Mouse (Mus musculus) hindbrain, embryonic 16.5 days (tissue): ENCODE measurements around the gene Olfr159. TPM values are rescaled to one million over a fixed set of nuclear protein-coding genes. Genes with fewer than 3 reads are reported as not detected.

Experiments used
- ATAC-seq: fragments of 200-750 bp; cut with Nextera tagmentation; 2 replicates; pipeline ENCODE4 v1.8.0; 2017; ENCODE audit warnings: moderate TSS enrichment, moderate library complexity
- H3K27ac ChIP-seq: fragments of 300-500 bp; sonication (generic); 2 replicates; pipeline ENCODE4 v1.5.1; 2014; ENCODE audit warnings: low read depth, mild to moderate bottlenecking, control low read depth, low read length, moderate library complexity
- H3K27me3 ChIP-seq: fragments of 300-500 bp; sonication (generic); replicated peaks from 2 replicates; pipeline ENCODE4 v1.6.1; 2014; ENCODE audit warnings: low read length; ENCODE audit not compliant: control insufficient read depth, insufficient read depth
- H3K36me3 ChIP-seq: fragments of 300-500 bp; sonication (generic); 2 replicates; pipeline ENCODE4 v1.6.1; 2014; ENCODE audit warnings: mild to moderate bottlenecking, low read length, moderate library complexity, mixed read lengths; ENCODE audit not compliant: control insufficient read depth, insufficient read depth
- H3K4me1 ChIP-seq: fragments of 300-500 bp; sonication (generic); 2 replicates; pipeline ENCODE4 v1.6.1; 2014; ENCODE audit warnings: low read depth, low read length; ENCODE audit not compliant: control insufficient read depth, insufficient read depth
- H3K4me2 ChIP-seq: fragments of 300-500 bp; sonication (generic); 2 replicates; pipeline ENCODE4 v1.6.1; 2014; ENCODE audit warnings: mild to moderate bottlenecking, low read length, control low read depth, moderate library complexity
- H3K4me3 ChIP-seq: fragments of 300-500 bp; sonication (generic); 2 replicates; pipeline ENCODE4 v1.5.1; 2014; ENCODE audit warnings: mild to moderate bottlenecking, low read length, control low read depth, moderate library complexity
- H3K9ac ChIP-seq: fragments of 300-500 bp; sonication (generic); 2 replicates; pipeline ENCODE4 v1.6.1; 2014; ENCODE audit warnings: low read depth, mild to moderate bottlenecking, control low read depth, low read length, moderate library complexity
- H3K9me3 ChIP-seq: fragments of 300-500 bp; sonication (generic); 2 replicates; pipeline ENCODE4 v1.6.1; 2014; ENCODE audit warnings: mild to moderate bottlenecking, low read length, moderate library complexity; ENCODE audit not compliant: control insufficient read depth
- WGBS: fragments of 180-500 bp; shearing (Covaris S2); extraction: QIAGEN DNeasy Blood & Tissue Kit; methylation state at CpG from one replicate; pipeline ENCODE4 v1.1.7; 2014; 5-methylcytosine and 5-hydroxymethylcytosine counted together
- polyA plus RNA-seq: library from polyadenylated mRNA; unstranded; fragments of >200 nt; fragmentation: Nextera tagmentation; extraction: Ambion mirVana; gene quantifications from 2 replicates; pipeline ENCODE4 v1.2.1, GENCODE M21; 2015

Olfr159 gene
- polyA plus RNA-seq, 1 experiment from 2014 or later, result not detected

- Histone ChIP-seq H3K27ac (no peak overlapping the region), H3K36me3 (no peaks in the 10 kb centered on the region), H3K4me3 (no peak overlapping the region), H3K9me3 (no peaks in the 10 kb centered on the region), H3K27me3 (no peaks in the 10 kb centered on the region), H3K4me1 (no peaks in the 10 kb centered on the region), H3K9ac (no peak overlapping the region), H3K4me2 (no peak overlapping the region)
- 83% methylated on average over 5 of the region's 5 CpGs for WGBS
- ATAC-seq, result no peak
Measured at GRCm38 (mm10) chr4:43733186-43733585, 37.6 kb downstream of the Olfr159 start.

- Histone ChIP-seq H3K4me2 (no peak overlapping the region), H3K27me3 (no peaks in the 10 kb centered on the region), H3K4me3 (no peak overlapping the region), H3K4me1 (no peaks in the 10 kb centered on the region), H3K27ac (no peak overlapping the region), H3K9me3 (no peaks in the 10 kb centered on the region), H3K36me3 (no peaks in the 10 kb centered on the region), H3K9ac (no peak overlapping the region)
- 27% methylated on average over 1 of the region's 1 CpGs for WGBS
- ATAC-seq, result no peak
Measured at GRCm38 (mm10) chr4:43732171-43732570, 38.6 kb downstream of the Olfr159 start.

GRCm38 (mm10) chr4:43730750-43731297 lies 40.0 kb downstream of the Olfr159 start:
- Histone ChIP-seq H3K9ac (no peak overlapping the region), H3K36me3 (no peaks in the 10 kb centered on the region), H3K4me2 (no peak overlapping the region), H3K4me1 (no peaks in the 10 kb centered on the region), H3K27me3 (no peaks in the 10 kb centered on the region), H3K9me3 (no peaks in the 10 kb centered on the region), H3K4me3 (no peak overlapping the region), H3K27ac (no peak overlapping the region)
- ATAC-seq, result no peak
- 73% methylated on average over 21 of the region's 21 CpGs for WGBS

GRCm38 (mm10) chr4:43729794-43730550 lies 40.8 kb downstream of the Olfr159 start, which contains the start of gene Spaar:
Spaar (plus strand) TSS chr4:43730034.
- H3K9ac ChIP-seq, result no peak within 1 kb of the TSS
- H3K4me1 ChIP-seq, result no peaks in the 10 kb centered on the region
- H3K4me3 ChIP-seq, result no peak within 1 kb of the TSS
- H3K9me3 ChIP-seq, result no peaks in the 10 kb centered on the region
- no peaks in the 10 kb centered on the region for H3K27me3 ChIP-seq
- ATAC-seq, result no peak
- no peaks in the 10 kb centered on the region for H3K36me3 ChIP-seq
- no peak within 1 kb of the TSS for H3K4me2 ChIP-seq
- H3K27ac ChIP-seq, result no peak within 1 kb of the TSS
- 72% methylated on average over 14 of the region's 14 CpGs for WGBS

GRCm38 (mm10) chr4:43729126-43729525 lies 41.7 kb downstream of the Olfr159 start:
- Histone ChIP-seq H3K4me1 (no peaks in the 10 kb centered on the region), H3K9me3 (no peaks in the 10 kb centered on the region), H3K4me3 (no peak overlapping the region), H3K9ac (no peak overlapping the region), H3K4me2 (no peak overlapping the region), H3K27me3 (no peaks in the 10 kb centered on the region), H3K36me3 (no peaks in the 10 kb centered on the region), H3K27ac (no peak overlapping the region)
- 71% methylated on average over 3 of the region's 3 CpGs for WGBS
- ATAC-seq, result no peak

- Histone ChIP-seq H3K4me2 (no peak overlapping the region), H3K9ac (no peak overlapping the region), H3K27ac (no peak overlapping the region), H3K27me3 (no peaks in the 10 kb centered on the region), H3K4me3 (no peak overlapping the region), H3K4me1 (no peaks in the 10 kb centered on the region), H3K9me3 (no peaks in the 10 kb centered on the region), H3K36me3 (no peaks in the 10 kb centered on the region)
- 62% methylated on average over 5 of the region's 5 CpGs for WGBS
- no peak for ATAC-seq
Measured at GRCm38 (mm10) chr4:43728576-43728954, 42.2 kb downstream of the Olfr159 start.

GRCm38 (mm10) chr4:43727718-43728575 lies 42.9 kb downstream of the Olfr159 start:
- no peak overlapping the region for H3K27ac ChIP-seq
- H3K36me3 ChIP-seq, result no peaks in the 10 kb centered on the region
- no peaks in the 10 kb centered on the region for H3K27me3 ChIP-seq
- no peak for ATAC-seq
- 74% methylated on average over 7 of the region's 7 CpGs for WGBS
- no peak overlapping the region for H3K9ac ChIP-seq
- no peak overlapping the region for H3K4me3 ChIP-seq
- no peaks in the 10 kb centered on the region for H3K9me3 ChIP-seq
- H3K4me1 ChIP-seq, result no peaks in the 10 kb centered on the region
- H3K4me2 ChIP-seq, result no peak overlapping the region

- no peak for ATAC-seq
- H3K4me3 ChIP-seq, result no peak within 1 kb of the TSS
- H3K9ac ChIP-seq, result no peak within 1 kb of the TSS
- H3K27ac ChIP-seq, result no peak within 1 kb of the TSS
- H3K4me1 ChIP-seq, result no peaks in the 10 kb centered on the region
- no peak within 1 kb of the TSS for H3K4me2 ChIP-seq
- H3K9me3 ChIP-seq, result no peaks in the 10 kb centered on the region
- H3K27me3 ChIP-seq, result no peaks in the 10 kb centered on the region
- no peaks in the 10 kb centered on the region for H3K36me3 ChIP-seq
- 54% methylated on average over 3 of the region's 3 CpGs for WGBS
Measured at GRCm38 (mm10) chr4:43726995-43727394, 43.8 kb downstream of the Olfr159 start, which contains the start of gene Hrct1. Hrct1 (plus strand) TSS chr4:43727188.
